Mouse (Mus musculus) CH12.LX (cell line): Measurements from ENCODE around the gene Sort1. TPM values are rescaled to one million over a fixed set of nuclear protein-coding genes. Genes with fewer than 3 reads are reported as not detected.

Experiments used
- DNase-seq: peaks from one replicate; pipeline ENCODE4 v3.0.0-alpha.2; 2013; ENCODE audit errors: extremely low read depth
- H3K27ac ChIP-seq: 2 replicates; pipeline ENCODE4 v1.5.1; 2012; ENCODE audit warnings: low read depth, mild to moderate bottlenecking, control low read depth, moderate library complexity; ENCODE audit not compliant: insufficient read depth
- H3K27me3 ChIP-seq: replicated peaks from 2 replicates; pipeline ENCODE3; 2012; ENCODE audit warnings: inconsistent platforms
- H3K36me3 ChIP-seq, 2 experiments: replicated peaks in 1 of 2; 2 replicates each; pipeline versions ENCODE3 to v1.6.1; 2012; ENCODE audit warnings: inconsistent platforms in 1 of 2, low read length in 1 of 2, mild to moderate bottlenecking in 1 of 2, mixed read lengths in 1 of 2, moderate library complexity in 1 of 2; ENCODE audit not compliant: control insufficient read depth in 1 of 2, insufficient read depth in 1 of 2
- H3K4me1 ChIP-seq, 2 experiments: 2 replicates each; pipeline ENCODE4 v1.6.1; 2012; ENCODE audit warnings: inconsistent platforms in 1 of 2, moderate library complexity in 1 of 2; ENCODE audit not compliant: insufficient read depth in 2 of 2, control insufficient read depth in 1 of 2
- H3K4me2 ChIP-seq: 2 replicates; pipeline ENCODE4 v1.6.1; 2012; ENCODE audit warnings: low read depth, mild to moderate bottlenecking, control low read depth; ENCODE audit not compliant: poor library complexity, insufficient read depth, severe bottlenecking
- H3K4me3 ChIP-seq, 3 experiments: fragments of 150-350 bp in 1 of 3; sonication (generic) in 1 of 3; replicated peaks in 1 of 3; 2 replicates each; pipeline versions ENCODE3 to v1.5.1; 2011 to 2012; ENCODE audit warnings: low read depth in 2 of 3, low read length in 2 of 3, mild to moderate bottlenecking in 2 of 3, moderate library complexity in 2 of 3, control low read depth in 1 of 3, improper control_type of control experiment in 1 of 3, inconsistent platforms in 1 of 3, mixed read lengths in 1 of 3; ENCODE audit not compliant: poor library complexity in 1 of 3
- H3K79me2 ChIP-seq: replicated peaks from 2 replicates; pipeline ENCODE4 v1.6.1; 2012; ENCODE audit warnings: mild to moderate bottlenecking, moderate library complexity; ENCODE audit not compliant: control insufficient read depth, poor library complexity, insufficient read depth, severe bottlenecking; ENCODE audit errors: extremely low read depth
- H3K9ac ChIP-seq: 2 replicates; pipeline ENCODE4 v1.6.1; 2012; ENCODE audit warnings: low read depth, mild to moderate bottlenecking, control low read depth, moderate library complexity; ENCODE audit not compliant: insufficient read depth
- H3K9me3 ChIP-seq: replicated peaks from 2 replicates; pipeline ENCODE3; 2012; ENCODE audit warnings: low read length, inconsistent platforms, mixed read lengths
- BHLHE40 ChIP-seq: IDR thresholded peaks from 2 replicates; pipeline ENCODE4 v1.6.1; 2011; ENCODE audit warnings: mild to moderate bottlenecking, low read depth, low read length, improper control_type of control experiment
- CHD2 ChIP-seq: IDR thresholded peaks from 2 replicates; pipeline ENCODE4 v1.6.1; 2011; ENCODE audit warnings: low read length, improper control_type of control experiment
- CTCF ChIP-seq, 2 experiments: IDR thresholded peaks in 1 of 2; conservative IDR thresholded peaks in 1 of 2; 2 replicates each; pipeline ENCODE4 v1.5.1; 2011 to 2012; ENCODE audit warnings: low read depth in 2 of 2, low read length in 2 of 2, improper control_type of control experiment in 1 of 2, inconsistent platforms in 1 of 2, mild to moderate bottlenecking in 1 of 2, moderate library complexity in 1 of 2
- ETS1 ChIP-seq: conservative IDR thresholded peaks from 2 replicates; pipeline ENCODE4 v1.6.1; 2012; ENCODE audit warnings: low read depth, mild to moderate bottlenecking, inconsistent platforms, low read length, improper control_type of control experiment, moderate library complexity
- GABPA ChIP-seq: IDR thresholded peaks from 2 replicates; pipeline ENCODE4 v1.6.1; 2012; ENCODE audit warnings: low read depth, low read length, improper control_type of control experiment, inconsistent platforms; ENCODE audit not compliant: insufficient replicate concordance
- IRF4 ChIP-seq: IDR thresholded peaks from 2 replicates; pipeline ENCODE4 v1.6.1; 2014; ENCODE audit warnings: low read depth, mild to moderate bottlenecking, inconsistent platforms, low read length, improper control_type of control experiment
- MAFK ChIP-seq: IDR thresholded peaks from 2 replicates; pipeline ENCODE4 v1.6.1; 2011; ENCODE audit warnings: low read length, improper control_type of control experiment; ENCODE audit not compliant: insufficient replicate concordance
- MAX ChIP-seq: IDR thresholded peaks from 2 replicates; pipeline ENCODE4 v1.6.1; 2011; ENCODE audit warnings: low read length, improper control_type of control experiment
- MAZ ChIP-seq: IDR thresholded peaks from 2 replicates; pipeline ENCODE4 v1.6.1; 2012; ENCODE audit warnings: low read depth, mild to moderate bottlenecking, inconsistent platforms, low read length, improper control_type of control experiment, moderate library complexity
- MEF2A ChIP-seq: IDR thresholded peaks from 2 replicates; pipeline ENCODE4 v1.6.1; 2014; ENCODE audit warnings: low read depth, mild to moderate bottlenecking, inconsistent platforms, low read length, improper control_type of control experiment, borderline replicate concordance
- NELFE ChIP-seq: IDR thresholded peaks from 2 replicates; pipeline ENCODE4 v1.6.1; 2011; ENCODE audit warnings: low read depth, low read length, improper control_type of control experiment
- POLR2AphosphoS2 ChIP-seq: IDR thresholded peaks from 2 replicates; pipeline ENCODE4 v1.6.1; 2011; ENCODE audit warnings: low read depth, low read length, improper control_type of control experiment
- SMC3 ChIP-seq: IDR thresholded peaks from 2 replicates; pipeline ENCODE4 v1.6.1; 2011; ENCODE audit warnings: low read depth, low read length, improper control_type of control experiment
- TBP ChIP-seq: conservative IDR thresholded peaks from 2 replicates; pipeline ENCODE4 v1.6.1; 2011; ENCODE audit warnings: low read depth, low read length, improper control_type of control experiment
- ZNF384 ChIP-seq: IDR thresholded peaks from 2 replicates; pipeline ENCODE4 v1.6.1; 2012; ENCODE audit warnings: low read depth, low read length, improper control_type of control experiment, inconsistent platforms
- dilution Hi-C: fragments of 300-500 bp; cut with MboI; formaldehyde crosslinking; loops from 2 replicates; pipeline ENCODE4 v1.14.3; 2020; ENCODE audit warnings: low sequenced_read_pairs; ENCODE audit not compliant: extremely low pct_unique_long_range_greater_than_20kb, extremely low pct_ligation_motif_present
- in situ Hi-C: fragments of 300-500 bp; cut with MboI; formaldehyde crosslinking; loops from 3 replicates; pipeline ENCODE4 v1.14.3; 2019; ENCODE audit warnings: low sequenced_read_pairs, low pct_ligation_motif_present, low pct_unique_long_range_greater_than_20kb, mixed read lengths
- polyA plus RNA-seq: library from polyadenylated mRNA; unstranded; fragments of >175 nt; gene quantifications from 2 replicates; pipeline ENCODE4 v1.2.1, GENCODE M21; 2012; ENCODE audit warnings: low read depth; ENCODE audit not compliant: insufficient read length
- total RNA-seq, 2 experiments: library from RNA; depleted of rRNA; stranded (reverse); fragments of 300-350 nt in 1 of 2; fragments of >200 nt in 1 of 2; gene quantifications; 2 replicates each; pipeline ENCODE4 v1.2.3; 2012 to 2014

Gene Sort1
- total and polyA plus RNA-seq, 3 experiments = 0.15 to 1.2 (median 0.90) TPM

DNA sequence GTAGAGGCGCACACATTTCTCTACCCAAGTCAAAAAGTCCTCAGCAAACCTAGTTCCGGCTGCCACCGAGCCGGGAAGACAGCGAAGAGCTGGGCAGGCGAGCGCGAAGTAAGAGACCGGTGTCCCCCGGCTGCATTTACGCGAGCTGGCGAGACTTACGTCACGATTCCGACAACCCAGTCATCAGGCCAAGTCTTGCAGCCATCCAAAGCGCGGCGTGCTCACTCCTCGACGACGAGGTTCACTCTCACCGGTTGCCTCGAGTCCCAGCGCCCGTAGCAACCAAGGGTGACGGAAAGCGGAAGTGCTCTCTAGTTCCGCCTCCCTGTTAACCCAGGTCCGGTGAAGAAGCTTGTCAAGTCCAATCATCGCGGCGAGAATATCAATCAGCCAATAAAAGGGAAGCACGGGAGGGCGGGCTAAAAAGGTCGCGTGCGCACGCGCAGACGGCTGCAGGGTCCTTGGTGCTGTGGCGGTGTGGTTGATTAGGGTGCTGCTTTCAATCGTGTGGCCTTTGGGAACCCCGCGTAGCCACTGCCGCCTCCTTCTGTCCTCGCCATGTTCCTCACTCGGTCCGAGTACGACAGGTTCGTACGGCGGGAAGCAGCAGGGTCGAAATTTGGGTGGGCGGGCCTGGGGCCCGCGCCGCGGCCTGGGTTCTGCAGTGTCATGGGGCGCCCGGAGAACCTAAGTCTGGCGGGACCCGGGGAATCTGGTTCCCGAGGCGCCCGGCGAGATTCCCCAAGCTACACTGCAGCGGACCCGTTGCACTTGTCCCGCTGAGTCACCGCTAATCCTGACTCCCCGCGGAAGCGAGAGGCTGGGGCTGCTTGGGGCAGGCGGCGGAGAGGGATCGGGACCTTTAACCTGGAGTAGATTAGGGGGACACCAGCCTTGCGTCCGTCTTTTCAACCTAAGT is 26.9 kb upstream of the Sort1 start, which contains the start of gene Psma5 (continued):
- peak; percentile 85 for TF ChIP-seq BHLHE40
- no peak for TF ChIP-seq CTCF (conservative IDR thresholded peaks at IDR 0.05 in 1 of 2, IDR thresholded peaks at IDR 0.05 in 1 of 2; ENCODE audit: low read depth in 2 of 2, low read length in 2 of 2)
- TF ChIP-seq POLR2AphosphoS2 = no peak
- no peak for TF ChIP-seq SMC3
- no peak; the same call in 1 of the 2 replicates for TF ChIP-seq TBP
- TF ChIP-seq IRF4 = peak; percentile 49; the same call in 1 of the 2 replicates
- TF ChIP-seq ETS1 = peak; percentile 60
- no peak for TF ChIP-seq ZNF384
- TF ChIP-seq MAZ = no peak
- no peak for TF ChIP-seq MEF2A
- peak; percentile 95 for TF ChIP-seq MAX
- peak; percentile 65; the same call in 1 of the 2 replicates for TF ChIP-seq NELFE
- TF ChIP-seq CHD2 = peak; percentile 94
- 0 out of 2 replicates have a peak, but pooled peaks have one; percentile 35 for TF ChIP-seq GABPA

DNA sequence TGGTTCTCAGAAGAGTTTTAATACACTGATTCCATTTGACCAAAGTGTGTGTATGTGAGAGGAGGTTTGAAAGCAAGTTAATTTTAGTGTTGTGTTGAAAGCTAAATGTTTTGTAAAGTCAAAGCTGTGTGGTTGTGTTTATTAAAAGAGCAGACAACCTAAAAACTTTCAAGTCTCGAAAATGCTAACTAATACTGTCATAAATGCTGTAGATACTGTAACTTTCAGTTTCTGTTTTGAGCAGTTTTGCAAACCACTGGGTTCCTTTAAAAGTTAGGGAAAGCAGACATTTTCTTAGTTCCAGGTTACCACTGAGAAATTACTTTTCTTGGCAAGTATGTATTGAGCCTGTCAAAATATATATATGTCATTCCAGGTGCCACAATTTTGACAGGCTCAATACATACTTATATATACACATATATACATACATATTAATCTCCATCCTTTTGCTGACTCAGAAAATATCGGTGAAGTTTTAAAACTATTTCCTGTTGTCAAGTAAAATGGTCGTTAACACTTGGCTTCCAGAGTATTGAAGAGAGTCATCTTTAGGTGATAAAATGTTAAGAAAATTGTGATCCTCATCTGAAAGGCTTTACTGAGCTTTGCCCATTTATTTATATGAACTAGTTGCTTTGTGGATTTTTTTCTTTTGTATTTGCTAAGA is 25.9 kb upstream of the Sort1 start:
- DNase-seq = no peak
- Histone ChIP-seq H3K4me2 (peak overlapping the region; percentile 97), H3K9ac (peak overlapping the region; percentile 87), H3K27ac (peak overlapping the region; percentile 44; the same call in 1 of the 2 replicates), H3K4me1 (peaks cover 0 to 24% of the 10 kb centered on the region in 2 experiments; a peak in 2 of 4 replicates), H3K9me3 (no peaks in the 10 kb centered on the region), H3K36me3 (peaks cover 13 to 31% of the 10 kb centered on the region in 2 experiments), H3K79me2 (peaks cover 44% of the 10 kb centered on the region), H3K27me3 (no peaks in the 10 kb centered on the region), H3K4me3 (peak overlapping the region; percentile 78 to 94 (median 91))
- in situ Hi-C loops (loop anchor here (10.0 kb wide), 1 partner anchor 93 kb away; no protein-coding TSS in a partner anchor), dilution Hi-C loops (no loop called here)
- TF ChIP-seq MAFK = peak; percentile 80
- no peak for TF ChIP-seq BHLHE40
- TF ChIP-seq NELFE = no peak
- peak; percentile 49; the same call in 1 of the 2 replicates for TF ChIP-seq IRF4
